Mouse (Mus musculus) intestine, embryonic 16.5 days (tissue): Measurements from ENCODE around the gene Dst. TPM values are rescaled to one million over a fixed set of nuclear protein-coding genes. Genes with fewer than 3 reads are reported as not detected.

Source experiments
- ATAC-seq: fragments of 200-750 bp; cut with Nextera tagmentation; 2 replicates; pipeline ENCODE4 v1.8.0; 2017; ENCODE audit warnings: moderate TSS enrichment, moderate library complexity
- H3K27ac ChIP-seq: fragments of 300-500 bp; sonication (generic); 2 replicates; pipeline ENCODE4 v1.5.1; 2014; ENCODE audit warnings: mild to moderate bottlenecking, low read length
- H3K27me3 ChIP-seq: fragments of 300-500 bp; sonication (generic); replicated peaks from 2 replicates; pipeline ENCODE4 v1.6.1; 2014; ENCODE audit warnings: low read length, control low read depth, mixed read lengths; ENCODE audit not compliant: control insufficient read depth, insufficient read depth
- H3K36me3 ChIP-seq: fragments of 300-500 bp; sonication (generic); 2 replicates; pipeline ENCODE4 v1.6.1; 2014; ENCODE audit warnings: low read length, control low read depth; ENCODE audit not compliant: control insufficient read depth, insufficient read depth
- H3K4me1 ChIP-seq: fragments of 300-500 bp; sonication (generic); 2 replicates; pipeline ENCODE4 v1.6.1; 2014; ENCODE audit warnings: low read length, control low read depth, mixed read lengths; ENCODE audit not compliant: control insufficient read depth, insufficient read depth
- H3K4me2 ChIP-seq: fragments of 300-500 bp; sonication (generic); 2 replicates; pipeline ENCODE4 v1.6.1; 2014; ENCODE audit warnings: low read depth, low read length, control low read depth
- H3K4me3 ChIP-seq: fragments of 300-500 bp; sonication (generic); 2 replicates; pipeline ENCODE4 v1.5.1; 2014; ENCODE audit warnings: mild to moderate bottlenecking, low read length
- H3K9ac ChIP-seq: fragments of 300-500 bp; sonication (generic); 2 replicates; pipeline ENCODE4 v1.6.1; 2014; ENCODE audit warnings: low read depth, low read length
- H3K9me3 ChIP-seq: fragments of 300-500 bp; sonication (generic); 2 replicates; pipeline ENCODE4 v1.6.1; 2016; ENCODE audit warnings: low read length, control low read depth; ENCODE audit not compliant: control insufficient read depth
- whole genome bisulfite sequencing: fragments of 180-500 bp; shearing (Covaris S2); extraction: QIAGEN DNeasy Blood & Tissue Kit; methylation state at CpG from one replicate; pipeline ENCODE4 v1.1.7; 2014; 5-methylcytosine and 5-hydroxymethylcytosine counted together
- polyA plus RNA-seq: library from polyadenylated mRNA; unstranded; fragments of >200 nt; fragmentation: Nextera tagmentation; extraction: Ambion mirVana; gene quantifications from 2 replicates; pipeline ENCODE4 v1.2.1, GENCODE M21; 2015

Dst gene
- polyA plus RNA-seq, 1 experiment from 2014 or later, result 15.1 TPM

DNA sequence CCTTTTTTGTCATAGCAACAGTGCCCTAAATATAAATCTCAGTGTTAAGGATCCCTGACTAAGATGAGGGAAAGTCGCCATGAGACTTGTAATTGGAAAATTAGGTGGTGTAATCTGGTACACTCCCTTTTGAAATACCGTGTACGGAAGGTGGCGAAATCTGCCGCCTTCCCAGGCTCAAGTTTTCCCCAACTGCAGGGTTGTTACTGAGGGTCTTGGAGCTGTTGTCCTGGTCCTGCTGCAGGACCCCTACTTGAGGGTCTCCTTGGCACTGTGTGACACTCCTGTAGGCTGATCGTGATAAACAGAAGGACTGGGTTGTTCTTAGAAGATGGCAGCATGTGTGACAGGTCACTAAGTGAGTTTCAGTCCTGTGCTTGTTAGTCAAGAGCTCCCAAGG, 169.9 kb downstream of the Dst start:
- Histone ChIP-seq H3K27me3 (no peaks in the 10 kb centered on the region), H3K9me3 (no peaks in the 10 kb centered on the region), H3K4me3 (no peak overlapping the region), H3K9ac (no peak overlapping the region), H3K27ac (no peak overlapping the region), H3K36me3 (no peaks in the 10 kb centered on the region), H3K4me2 (no peak overlapping the region), H3K4me1 (peaks cover 11% of the 10 kb centered on the region; the same call in 1 of the 2 replicates)
- ATAC-seq, result no peak
- 79% methylated on average over 6 of the region's 6 CpGs for WGBS

DNA sequence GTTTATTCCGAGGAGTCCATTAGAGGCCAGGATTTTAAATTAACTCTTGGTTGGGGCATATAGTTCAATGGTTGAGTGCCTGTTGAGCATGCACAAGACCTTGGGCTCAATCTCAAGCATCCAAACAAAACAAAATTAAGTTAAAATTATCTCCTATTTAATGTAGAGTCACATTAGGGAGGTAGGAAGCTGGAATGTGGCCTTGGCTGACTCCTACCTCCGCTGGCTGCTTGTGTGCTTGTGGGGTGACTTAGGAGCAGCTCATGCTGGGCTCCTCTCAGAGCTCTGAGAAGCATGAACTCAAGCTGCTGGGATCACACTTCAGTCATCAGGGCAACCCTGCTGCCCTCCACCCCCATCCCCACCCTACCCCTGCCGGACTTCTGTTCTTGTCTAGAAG, 181.0 kb downstream of the Dst start:
- 80% methylated on average over 3 of the region's 3 CpGs for whole genome bisulfite sequencing
- Histone ChIP-seq H3K4me1 (no peaks in the 10 kb centered on the region), H3K9me3 (no peaks in the 10 kb centered on the region), H3K27me3 (no peaks in the 10 kb centered on the region), H3K9ac (no peak overlapping the region), H3K27ac (no peak overlapping the region), H3K36me3 (no peaks in the 10 kb centered on the region), H3K4me3 (no peak overlapping the region), H3K4me2 (no peak overlapping the region)
- no peak for ATAC-seq

DNA sequence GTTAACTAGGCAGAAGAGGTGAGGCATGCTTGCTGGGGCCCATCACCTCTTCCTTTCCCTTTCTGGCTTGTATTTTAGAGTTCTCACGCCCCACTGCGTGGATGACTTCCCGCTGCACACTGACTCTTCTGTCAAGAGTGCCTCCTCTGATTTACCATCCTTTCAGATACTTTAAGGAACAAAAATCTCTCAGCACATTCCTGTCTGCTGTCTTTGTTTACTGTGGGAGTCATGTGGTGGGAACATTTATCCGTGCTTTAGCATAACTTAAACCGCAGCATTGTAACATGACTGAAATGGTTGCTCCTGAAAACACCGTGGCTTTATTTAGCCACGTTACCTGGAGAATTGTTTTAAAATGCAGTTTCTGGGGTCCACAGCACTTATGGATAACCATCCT, 182.7 kb downstream of the Dst start:
- no peaks in the 10 kb centered on the region for H3K36me3 ChIP-seq
- WGBS, result 47% methylated on average over 7 of the region's 7 CpGs
- no peak overlapping the region for H3K4me2 ChIP-seq
- H3K9ac ChIP-seq, result no peak overlapping the region
- H3K9me3 ChIP-seq, result no peaks in the 10 kb centered on the region
- no peak overlapping the region for H3K27ac ChIP-seq
- H3K4me1 ChIP-seq, result no peaks in the 10 kb centered on the region
- no peaks in the 10 kb centered on the region for H3K27me3 ChIP-seq
- H3K4me3 ChIP-seq, result no peak overlapping the region
- no peak for ATAC-seq

DNA sequence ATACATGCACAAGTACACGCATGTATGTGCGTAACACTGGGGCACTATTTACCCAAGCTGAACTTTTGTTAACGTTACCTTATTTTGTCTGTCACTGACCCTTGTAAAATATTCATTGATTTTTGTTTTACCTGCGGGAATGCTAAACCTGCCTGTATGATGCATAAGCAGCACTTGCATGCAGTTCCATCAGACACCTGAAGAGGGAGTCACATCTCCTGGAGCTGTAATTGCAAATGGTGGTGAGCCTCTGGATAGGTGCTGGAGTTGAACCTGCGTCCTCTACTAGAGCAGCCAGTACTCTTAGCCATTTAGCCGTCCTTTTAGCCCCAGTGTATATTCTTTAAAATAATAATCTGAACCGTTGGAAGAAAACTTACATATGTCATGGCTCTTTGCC, 185.6 kb downstream of the Dst start:
- Histone ChIP-seq H3K36me3 (no peaks in the 10 kb centered on the region), H3K4me3 (no peak overlapping the region), H3K27me3 (no peaks in the 10 kb centered on the region), H3K9ac (no peak overlapping the region), H3K4me2 (no peak overlapping the region), H3K9me3 (no peaks in the 10 kb centered on the region), H3K27ac (no peak overlapping the region), H3K4me1 (no peaks in the 10 kb centered on the region)
- 90% methylated on average over 7 of the region's 7 CpGs for WGBS
- no peak for ATAC-seq

DNA sequence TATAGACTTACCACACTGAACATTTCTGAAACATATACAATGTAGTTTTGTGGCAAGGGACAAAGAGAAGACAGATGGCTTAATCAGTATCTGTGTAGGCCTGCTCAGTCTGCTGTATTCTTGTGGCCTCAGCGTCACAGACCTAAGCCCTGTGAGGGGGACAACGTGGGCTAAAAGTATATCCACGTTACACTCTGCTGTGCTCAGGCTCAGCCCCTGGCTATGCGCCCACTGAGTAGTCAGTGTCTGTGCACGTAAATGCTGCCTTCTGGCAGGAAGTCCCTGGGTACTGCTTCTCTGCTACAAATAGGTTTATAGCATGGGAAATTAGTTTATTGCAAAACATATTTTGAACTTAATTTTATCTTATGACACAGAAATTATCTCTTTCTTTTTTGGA, 186.3 kb downstream of the Dst start:
- H3K4me1 ChIP-seq, result no peaks in the 10 kb centered on the region
- no peaks in the 10 kb centered on the region for H3K36me3 ChIP-seq
- H3K27me3 ChIP-seq, result no peaks in the 10 kb centered on the region

DNA sequence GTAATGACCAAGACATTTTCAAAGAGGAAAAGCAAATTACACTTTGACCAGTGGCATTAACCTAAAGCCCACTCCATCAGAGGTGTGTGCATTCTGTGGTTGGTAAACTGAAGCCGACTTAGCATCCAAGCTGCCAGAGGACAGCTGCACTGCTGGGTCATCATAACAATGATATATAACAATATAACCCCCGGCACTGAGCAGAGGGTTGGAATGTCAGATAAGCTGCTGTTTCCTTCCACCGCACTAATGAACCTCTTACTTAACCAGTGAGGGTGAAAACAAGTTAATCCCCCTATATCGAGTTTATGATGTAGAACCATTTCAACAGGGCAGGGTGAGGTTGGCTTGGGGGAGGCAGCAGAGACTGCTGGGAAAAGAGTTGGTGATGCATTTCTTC, 187.1 kb downstream of the Dst start:
- Histone ChIP-seq H3K27ac (no peak overlapping the region), H3K36me3 (no peaks in the 10 kb centered on the region), H3K4me3 (no peak overlapping the region), H3K4me1 (no peaks in the 10 kb centered on the region), H3K27me3 (no peaks in the 10 kb centered on the region), H3K9me3 (no peaks in the 10 kb centered on the region), H3K4me2 (no peak overlapping the region), H3K9ac (no peak overlapping the region)
- no peak for ATAC-seq
- 32% methylated on average over 4 of the region's 4 CpGs for WGBS

More for the DNA sequence above, 186.3 kb downstream of the Dst start:
- Histone ChIP-seq H3K4me3 (no peak overlapping the region), H3K4me2 (no peak overlapping the region), H3K9me3 (no peaks in the 10 kb centered on the region), H3K27ac (no peak overlapping the region), H3K9ac (no peak overlapping the region)
- no peak for ATAC-seq
- WGBS, result 68% methylated on average over 5 of the region's 5 CpGs

DNA sequence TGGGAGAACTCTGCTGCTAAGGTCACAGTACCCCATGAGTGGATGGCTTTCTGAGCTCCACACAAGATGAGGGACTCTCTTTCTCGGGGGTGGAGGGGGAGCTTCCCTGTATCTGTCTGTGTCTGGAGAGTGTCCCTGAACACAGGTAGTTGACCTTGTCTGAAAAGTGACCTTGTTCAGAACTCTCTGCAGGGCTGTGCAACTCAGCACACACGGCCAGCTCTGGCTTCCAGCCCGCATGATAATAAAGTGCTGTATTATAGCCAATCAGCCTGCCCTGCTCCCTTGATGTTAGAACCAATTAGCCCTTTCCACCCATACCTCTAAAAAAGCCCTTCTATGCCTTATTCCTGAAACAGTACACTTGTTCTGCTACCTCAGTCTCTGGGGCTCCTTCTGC, 188.9 kb downstream of the Dst start:
- Histone ChIP-seq H3K4me2 (no peak overlapping the region), H3K9ac (no peak overlapping the region), H3K36me3 (no peaks in the 10 kb centered on the region), H3K9me3 (no peaks in the 10 kb centered on the region), H3K27ac (no peak overlapping the region), H3K4me1 (no peaks in the 10 kb centered on the region), H3K27me3 (no peaks in the 10 kb centered on the region), H3K4me3 (no peak overlapping the region)
- no peak for ATAC-seq
- WGBS, result 52% methylated on average over 3 of the region's 3 CpGs

DNA sequence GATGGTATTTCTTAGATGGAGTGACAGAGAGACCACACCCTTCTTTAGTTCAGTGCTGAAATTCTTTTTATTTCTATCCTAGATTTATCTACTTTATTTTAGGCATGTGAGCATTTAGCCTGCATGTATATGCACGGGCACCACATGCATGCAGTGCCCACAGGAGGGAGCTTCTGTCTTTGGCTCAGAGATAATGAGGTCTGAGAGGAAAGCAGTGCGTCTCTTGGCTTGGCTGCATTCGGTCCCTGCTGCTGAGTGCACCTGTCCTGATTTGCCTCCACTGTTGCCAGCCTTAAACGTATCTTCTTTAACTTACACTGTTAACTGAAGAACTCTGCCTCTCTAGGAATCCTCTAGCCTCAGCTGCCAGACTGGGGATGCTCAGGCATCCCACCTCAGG, 189.6 kb downstream of the Dst start:
- Histone ChIP-seq H3K27ac (no peak overlapping the region), H3K27me3 (no peaks in the 10 kb centered on the region), H3K36me3 (no peaks in the 10 kb centered on the region), H3K4me3 (no peak overlapping the region), H3K9me3 (no peaks in the 10 kb centered on the region), H3K9ac (no peak overlapping the region), H3K4me1 (no peaks in the 10 kb centered on the region), H3K4me2 (no peak overlapping the region)
- whole genome bisulfite sequencing, result 61% methylated on average over 4 of the region's 4 CpGs
- no peak for ATAC-seq

DNA sequence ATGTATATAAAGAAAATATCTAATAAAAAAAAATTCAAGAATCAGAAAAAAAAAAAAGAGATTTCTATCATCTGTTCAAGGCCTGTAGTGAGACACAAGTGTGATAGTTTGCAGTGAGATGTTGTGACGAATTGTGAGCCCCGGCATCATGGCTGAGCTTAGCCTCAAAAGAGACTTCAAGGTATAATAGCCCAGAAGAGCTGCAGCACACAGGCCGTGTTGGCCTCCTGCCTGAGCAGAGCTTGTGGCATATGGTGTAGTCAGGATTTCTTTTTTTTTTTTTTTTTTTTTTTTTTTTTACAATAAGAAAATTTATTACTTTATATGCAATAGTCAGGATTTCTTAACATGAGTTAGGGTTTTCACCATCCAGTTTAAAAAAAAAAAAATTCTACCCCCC, 191.4 kb downstream of the Dst start:
- WGBS, result 85% methylated on average over 3 of the region's 3 CpGs
- no peaks in the 10 kb centered on the region for H3K27me3 ChIP-seq
- ATAC-seq, result no peak
- H3K4me1 ChIP-seq, result no peaks in the 10 kb centered on the region; the same call in 1 of the 2 replicates
- no peak overlapping the region for H3K27ac ChIP-seq
- H3K4me2 ChIP-seq, result no peak overlapping the region
- H3K9ac ChIP-seq, result no peak overlapping the region
- H3K9me3 ChIP-seq, result no peaks in the 10 kb centered on the region
- no peaks in the 10 kb centered on the region for H3K36me3 ChIP-seq
- H3K4me3 ChIP-seq, result no peak overlapping the region

DNA sequence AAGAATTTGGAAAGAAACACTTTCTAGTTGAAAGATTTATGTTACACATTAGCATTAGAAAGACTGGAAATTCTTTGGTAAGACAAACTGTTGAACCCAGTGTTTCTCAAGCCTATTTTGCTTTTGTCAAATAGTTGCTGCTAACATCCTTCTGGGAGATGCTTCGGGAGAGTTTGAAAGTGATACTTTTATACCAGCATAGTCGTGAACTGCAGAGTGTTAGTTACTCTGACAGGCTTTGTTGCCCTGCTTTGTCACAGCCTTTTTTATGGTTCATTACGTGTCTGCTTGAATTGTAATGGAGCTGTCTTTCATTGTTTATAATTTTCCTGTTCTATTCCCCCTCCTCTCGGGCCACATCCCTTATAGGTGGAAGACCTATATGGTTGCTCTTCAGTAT, 192.4 kb downstream of the Dst start:
- H3K27me3 ChIP-seq, result no peaks in the 10 kb centered on the region
- no peak overlapping the region for H3K4me3 ChIP-seq
- WGBS, result 45% methylated on average over 4 of the region's 4 CpGs
- no peak for ATAC-seq
- no peak overlapping the region for H3K27ac ChIP-seq
- H3K9ac ChIP-seq, result no peak overlapping the region
- no peaks in the 10 kb centered on the region for H3K36me3 ChIP-seq
- H3K4me2 ChIP-seq, result no peak overlapping the region
- no peaks in the 10 kb centered on the region; the same call in 1 of the 2 replicates for H3K4me1 ChIP-seq
- no peaks in the 10 kb centered on the region for H3K9me3 ChIP-seq
